13 mouse cellular contexts compared by ENCODE assay signal in the genomic region with DNA sequence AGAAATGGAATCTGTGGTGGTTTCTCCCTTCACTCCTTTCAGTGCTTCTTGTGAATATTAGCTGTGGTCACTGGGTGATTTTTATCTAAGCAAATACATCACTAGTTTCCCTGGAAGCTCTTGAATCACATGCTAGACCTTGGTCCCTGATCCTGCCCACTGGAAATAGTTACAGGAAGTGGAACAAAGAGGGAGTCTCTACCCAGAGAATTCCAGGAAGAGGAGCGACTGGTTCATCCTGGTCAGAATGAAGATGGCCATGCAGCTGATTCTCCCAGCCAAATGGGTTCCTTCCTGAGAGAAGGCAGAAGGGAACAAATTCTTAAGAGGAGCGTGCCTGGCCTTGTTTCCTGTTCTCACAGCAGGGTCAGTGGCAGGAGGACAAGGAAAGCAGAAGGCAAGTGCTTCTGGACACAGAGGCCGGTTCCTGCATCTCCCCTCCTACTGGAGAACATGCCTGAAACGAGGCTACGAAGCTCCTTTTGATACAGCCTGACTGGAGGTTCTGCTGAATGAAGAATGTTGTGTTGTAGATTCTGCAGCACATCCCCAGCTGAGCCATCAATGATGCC.
DNase-seq lines count a peak whose midpoint lies in the region; ATAC-seq and TF ChIP-seq lines count a peak whose summit lies in the region.
"Had no signal": no experiment of that assay in that cellular context is flagged by ENCODE, and none has a peak within 500 bp of the region (broad histone marks: within the 10 kb centered on the region; RNA-seq: fewer than 3 reads in every experiment).

No protein-coding gene starts in this region.

- H3K27me3 ChIP-seq in forebrain, embryonic 10.5 days (ENCODE audit: poor library complexity, severe bottlenecking): peaks cover 8% of the 10 kb centered on the region; the same call in 1 of the 2 replicates
- H3K27me3 ChIP-seq in forebrain, postnatal 0 days (ENCODE audit: insufficient read depth, low read length): no peaks in the 10 kb centered on the region
- H3K27me3 ChIP-seq in kidney, embryonic 16.5 days (ENCODE audit: insufficient read depth, low read length): no peaks in the 10 kb centered on the region
- H3K27me3 ChIP-seq: stomach, embryonic 15.5 days had no signal

- H3K4me1 ChIP-seq in forebrain, embryonic 10.5 days: peaks cover 19% of the 10 kb centered on the region
- H3K4me1 ChIP-seq in forebrain, postnatal 0 days (ENCODE audit: insufficient read depth): no peaks in the 10 kb centered on the region; the same call in 1 of the 2 replicates
- H3K4me1 ChIP-seq in kidney, embryonic 16.5 days (ENCODE audit: insufficient read depth, low read length): 0 out of 2 replicates have a peak, but pooled peaks cover 7% of the 10 kb centered on the region
- H3K4me1 ChIP-seq: stomach, embryonic 15.5 days had no signal

- H3K36me3 ChIP-seq in forebrain, embryonic 10.5 days (replicated peaks): no peaks in the 10 kb centered on the region
- H3K36me3 ChIP-seq in forebrain, postnatal 0 days (ENCODE audit: insufficient read depth): no peaks in the 10 kb centered on the region
- no peaks in the 10 kb centered on the region for H3K36me3 ChIP-seq in kidney, embryonic 16.5 days (ENCODE audit: insufficient read depth, low read length)
- H3K36me3 ChIP-seq: stomach, embryonic 15.5 days had no signal

- 78% methylated on average over 5 of the region's 5 CpGs for WGBS in forebrain, embryonic 10.5 days
- 74% methylated on average over 5 of the region's 5 CpGs for WGBS in forebrain, postnatal 0 days
- WGBS in kidney, embryonic 16.5 days: 53% methylated on average over 5 of the region's 5 CpGs

- TF ChIP-seq CTCF in forebrain, postnatal 0 days (IDR thresholded peaks at IDR 0.05; ENCODE audit: low read depth): no peak

- no peak for ATAC-seq in forebrain, postnatal 0 days
- ATAC-seq in kidney, embryonic 16.5 days (ENCODE audit: low FRiP score, low TSS enrichment): no peak

- no peak overlapping the region for H3K4me2 ChIP-seq in forebrain, postnatal 0 days (ENCODE audit: low read depth)
- no peak overlapping the region for H3K4me2 ChIP-seq in kidney, embryonic 16.5 days (replicated peaks; ENCODE audit: low read depth, low read length)
- H3K4me2 ChIP-seq: liver, embryonic 11.5 days; stomach, embryonic 15.5 days had no signal

- no peak for DNase-seq in forebrain, embryonic 10.5 days (ENCODE audit: extremely low spot score, low spot score)
- DNase-seq in forebrain, postnatal 0 days: no peak
- DNase-seq in kidney, adult 11 months: no peak
- DNase-seq in cerebellum, adult 9-10 months: peak; percentile 13
- DNase-seq in kidney, postnatal 36 days: peak; percentile 2 to 5
- no peak for DNase-seq in spleen, postnatal 14 days (ENCODE audit: low spot score in 2 of 2)
- no peak for DNase-seq in left cerebral cortex, adult 8-10 months (ENCODE audit: low spot score in 2 of 2)
- DNase-seq: gastrocnemius, postnatal 14 days; heart, postnatal 4 days; thymus, postnatal 25 days had no signal

- no peaks in the 10 kb centered on the region for H3K9me3 ChIP-seq in forebrain, embryonic 10.5 days
- no peaks in the 10 kb centered on the region for H3K9me3 ChIP-seq in forebrain, postnatal 0 days (ENCODE audit: low read length)
- H3K9me3 ChIP-seq in kidney, embryonic 16.5 days (ENCODE audit: low read length): peaks cover 2% of the 10 kb centered on the region; the same call in 1 of the 2 replicates
- H3K9me3 ChIP-seq: stomach, embryonic 15.5 days had no signal

- no peak overlapping the region for H3K9ac ChIP-seq in forebrain, postnatal 0 days
- no peak overlapping the region for H3K9ac ChIP-seq in kidney, embryonic 16.5 days (replicated peaks; ENCODE audit: low read length)
- H3K9ac ChIP-seq: stomach, embryonic 15.5 days had no signal

- 0 out of 2 replicates have a peak overlapping the region, but pooled peaks have one; percentile 40 for H3K27ac ChIP-seq in forebrain, embryonic 10.5 days
- H3K27ac ChIP-seq in forebrain, postnatal 0 days (ENCODE audit: low read depth, low read length): no peak overlapping the region
- H3K27ac ChIP-seq in kidney, embryonic 16.5 days (ENCODE audit: low read length): peak overlapping the region; percentile 59
- H3K27ac ChIP-seq: stomach, embryonic 15.5 days had no signal

- no peak overlapping the region for H3K4me3 ChIP-seq in forebrain, embryonic 10.5 days
- no peak overlapping the region for H3K4me3 ChIP-seq in forebrain, postnatal 0 days (ENCODE audit: low read depth, low read length)
- no peak overlapping the region for H3K4me3 ChIP-seq in kidney, embryonic 16.5 days (ENCODE audit: low read length)
- H3K4me3 ChIP-seq: stomach, embryonic 15.5 days had no signal

Comparison
In these comparisons a context has a peak if more than half of its experiments do, and no peak if none do; other contexts are left out.
1. DNase-seq: peak in cerebellum, adult 9-10 months (single experiment) and kidney, postnatal 36 days (2 of 2); none in forebrain, embryonic 10.5 days (single experiment), forebrain, postnatal 0 days (single experiment), kidney, adult 11 months (single experiment), spleen, postnatal 14 days (0 of 2) and left cerebral cortex, adult 8-10 months (0 of 2).